Mouse (Mus musculus): ENCODE measurements around the gene Pde6b. TPM values are rescaled to one million over a fixed set of nuclear protein-coding genes. Genes with fewer than 3 reads are reported as not detected.

Gene Pde6b
- total and polyA plus RNA-seq, 2 experiments = not detected

DNA sequence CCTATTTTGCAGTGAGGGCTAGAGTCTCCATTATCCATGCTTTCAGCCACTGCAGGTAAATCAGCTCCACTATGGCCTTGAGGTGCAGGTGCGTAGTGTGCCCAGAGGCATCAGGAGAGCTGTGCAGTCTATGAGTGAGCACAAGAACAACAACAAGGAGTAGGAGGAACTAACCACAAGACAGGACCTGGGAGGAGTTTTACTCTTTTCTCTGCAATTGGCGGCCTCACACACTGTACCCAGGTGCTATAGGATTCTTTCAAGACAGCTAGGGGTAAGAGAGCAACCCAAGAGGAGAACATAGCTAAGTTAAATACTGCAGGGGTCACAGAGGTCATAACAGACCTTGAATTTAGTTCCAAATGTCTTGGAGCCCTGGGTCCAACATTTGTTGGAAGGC lies 70.5 kb downstream of the Pde6b start:
- H3K79me2 ChIP-seq (ENCODE audit: control insufficient read depth, insufficient read depth, low read length) = peaks cover 23% of the 10 kb centered on the region; the same call in 1 of the 2 replicates
- H3K27me3 ChIP-seq (ENCODE audit: control insufficient read depth, insufficient read depth, low read length) = no peaks in the 10 kb centered on the region
- peaks cover 16% of the 10 kb centered on the region for H3K4me1 ChIP-seq (ENCODE audit: control insufficient read depth, insufficient read depth, low read length)
- H3K36me3 ChIP-seq (ENCODE audit: control insufficient read depth, insufficient read depth, low read length) = no peaks in the 10 kb centered on the region
- 96% methylated on average over 2 of the region's 2 CpGs for WGBS
- no peak overlapping the region for H3K27ac ChIP-seq (replicated peaks; ENCODE audit: insufficient read depth, low read depth, low read length)
- no peak overlapping the region for H3K9ac ChIP-seq (ENCODE audit: low read depth, low read length)
- no peak overlapping the region for H3K4me3 ChIP-seq (ENCODE audit: insufficient read depth, low read depth, low read length)
- TF ChIP-seq CTCF (IDR thresholded peaks at IDR 0.05; ENCODE audit: low read depth, low read length) (no peak), POLR2A (IDR thresholded peaks at IDR 0.05; ENCODE audit: extremely low read depth, insufficient read depth, low read length) (no peak)
- no peak for DNase-seq (ENCODE audit: extremely low read depth, low read depth, low spot score)

DNA sequence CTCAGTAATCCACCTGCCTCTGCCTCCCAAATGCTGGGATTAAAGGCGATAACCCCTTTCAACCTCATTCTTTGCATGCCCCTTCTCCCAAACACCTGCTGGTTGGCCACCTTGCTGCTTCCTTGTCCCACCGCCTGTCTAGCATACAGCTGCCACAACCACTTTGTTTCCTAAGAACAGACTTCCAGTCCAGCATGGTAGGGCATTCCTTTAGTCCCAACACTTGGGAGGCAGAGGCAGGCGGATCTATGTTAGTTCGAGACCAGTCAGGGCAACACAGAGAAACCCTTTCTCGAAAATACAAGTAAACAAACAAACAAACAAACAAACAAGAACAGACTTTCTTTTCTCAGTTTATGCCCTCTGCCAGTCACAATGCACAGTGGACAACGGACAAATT lies 72.3 kb downstream of the Pde6b start:
- Histone ChIP-seq H3K36me3 (ENCODE audit: control insufficient read depth, insufficient read depth, low read length) (no peaks in the 10 kb centered on the region), H3K27me3 (ENCODE audit: control insufficient read depth, insufficient read depth, low read length) (no peaks in the 10 kb centered on the region), H3K79me2 (ENCODE audit: control insufficient read depth, insufficient read depth, low read length) (peaks cover 24% of the 10 kb centered on the region; the same call in 1 of the 2 replicates), H3K4me3 (ENCODE audit: insufficient read depth, low read depth, low read length) (peak overlapping the region; percentile 99), H3K4me1 (ENCODE audit: control insufficient read depth, insufficient read depth, low read length) (peaks cover 17% of the 10 kb centered on the region), H3K9ac (ENCODE audit: low read depth, low read length) (peak overlapping the region; percentile 44), H3K27ac (replicated peaks; ENCODE audit: insufficient read depth, low read depth, low read length) (no peak overlapping the region)
- no peak for TF ChIP-seq POLR2A (IDR thresholded peaks at IDR 0.05; ENCODE audit: extremely low read depth, insufficient read depth, low read length)
- no peak for TF ChIP-seq CTCF (IDR thresholded peaks at IDR 0.05; ENCODE audit: low read depth, low read length)
- 54% methylated on average over 6 of the region's 6 CpGs for WGBS
- no peak for DNase-seq (ENCODE audit: extremely low read depth, low read depth, low spot score)

DNA sequence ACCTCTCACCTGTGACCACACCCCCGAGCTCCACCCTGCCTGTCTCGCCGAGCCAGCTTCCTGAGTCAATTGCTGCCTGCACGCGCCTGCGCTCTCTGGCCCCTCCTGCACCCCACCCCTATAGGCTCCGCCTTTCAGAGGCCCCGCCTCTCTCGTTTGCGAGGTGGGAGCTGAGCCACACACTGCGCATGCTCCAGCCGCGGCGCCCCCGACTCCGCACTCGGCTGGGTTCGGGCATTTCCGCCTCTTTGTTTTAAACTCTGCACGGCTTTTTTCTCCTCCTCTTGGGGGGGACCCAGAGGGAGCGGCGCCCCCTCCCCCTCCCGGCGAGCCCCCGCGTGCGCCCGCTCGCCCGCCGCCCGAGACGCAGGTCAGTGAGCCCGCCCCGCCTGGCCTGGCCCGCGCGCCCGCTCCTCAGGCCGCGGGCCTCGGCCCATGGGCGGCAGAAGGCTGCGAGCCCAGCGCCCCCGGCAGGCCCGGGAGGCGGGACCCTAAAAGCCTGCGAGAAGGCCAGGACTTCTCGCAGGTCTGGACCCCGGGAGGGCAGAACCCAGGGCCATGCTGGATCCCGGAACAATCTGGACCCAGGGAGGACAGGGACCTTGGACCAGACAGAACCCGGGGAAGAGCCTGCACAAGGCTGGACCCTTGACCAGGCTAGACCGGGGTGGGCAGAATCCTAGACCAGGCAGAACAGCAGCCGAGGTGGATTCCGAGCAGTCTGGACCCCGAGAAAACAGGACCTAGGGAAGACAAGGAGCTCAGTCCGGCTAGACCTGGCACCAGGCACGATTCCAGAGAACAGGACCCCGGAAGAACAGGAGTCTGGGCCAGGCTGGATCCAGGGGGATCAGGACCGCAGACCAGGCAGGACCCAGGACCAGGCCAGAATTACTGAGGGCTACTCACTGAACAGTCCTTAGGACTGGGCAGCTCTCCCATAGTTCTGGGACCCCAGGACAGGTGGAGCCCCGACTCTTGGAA lies 73.2 kb downstream of the Pde6b start, which contains the start of gene Pcgf3:
TSS of gene Pcgf3 (plus strand) at position 151 of the 984 bp plus-strand sequence.
- H3K27ac ChIP-seq (replicated peaks; ENCODE audit: insufficient read depth, low read depth, low read length) = peak within 1 kb of the TSS; percentile 80
- DNase-seq (ENCODE audit: extremely low read depth, low read depth, low spot score) = peak; percentile 87
- H3K4me1 ChIP-seq (ENCODE audit: control insufficient read depth, insufficient read depth, low read length) = peaks cover 17% of the 10 kb centered on the region
- no peaks in the 10 kb centered on the region for H3K27me3 ChIP-seq (ENCODE audit: control insufficient read depth, insufficient read depth, low read length)
- TF ChIP-seq POLR2A (IDR thresholded peaks at IDR 0.05; ENCODE audit: extremely low read depth, insufficient read depth, low read length) (peak; percentile 73), CTCF (IDR thresholded peaks at IDR 0.05; ENCODE audit: low read depth, low read length) (no peak)
- peak within 1 kb of the TSS; percentile 92 for H3K9ac ChIP-seq (ENCODE audit: low read depth, low read length)
- no peaks in the 10 kb centered on the region for H3K36me3 ChIP-seq (ENCODE audit: control insufficient read depth, insufficient read depth, low read length)
- peaks cover 31% of the 10 kb centered on the region for H3K79me2 ChIP-seq (ENCODE audit: control insufficient read depth, insufficient read depth, low read length)
- peak within 1 kb of the TSS; percentile 99 for H3K4me3 ChIP-seq (ENCODE audit: insufficient read depth, low read depth, low read length)
- WGBS = under 1% methylated on average over 57 of the region's 62 CpGs

DNA sequence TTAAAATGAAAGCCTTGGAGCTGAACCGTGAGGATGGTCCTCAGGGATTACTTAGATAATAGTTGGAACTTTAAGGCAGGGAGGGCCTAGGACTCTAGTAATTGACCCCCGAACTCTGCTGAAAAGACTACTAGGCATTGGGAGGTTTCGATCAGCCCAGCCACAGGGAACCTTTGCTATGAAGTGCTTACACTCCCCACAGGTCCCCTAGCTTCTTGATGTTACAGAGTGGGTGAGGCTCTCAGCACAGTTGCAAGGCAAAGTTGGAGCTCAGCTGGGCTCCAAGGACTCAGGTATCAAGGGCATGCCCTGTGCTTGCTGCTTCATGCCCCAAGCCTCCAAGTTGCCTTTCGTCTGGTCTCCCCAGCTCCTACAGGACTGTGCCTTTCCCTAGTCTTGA lies 74.3 kb downstream of the Pde6b start:
- Histone ChIP-seq H3K4me1 (ENCODE audit: control insufficient read depth, insufficient read depth, low read length) (peaks cover 17% of the 10 kb centered on the region), H3K27me3 (ENCODE audit: control insufficient read depth, insufficient read depth, low read length) (no peaks in the 10 kb centered on the region), H3K27ac (replicated peaks; ENCODE audit: insufficient read depth, low read depth, low read length) (peak overlapping the region; percentile 80), H3K36me3 (ENCODE audit: control insufficient read depth, insufficient read depth, low read length) (no peaks in the 10 kb centered on the region), H3K4me3 (ENCODE audit: insufficient read depth, low read depth, low read length) (peak overlapping the region; percentile 99), H3K9ac (ENCODE audit: low read depth, low read length) (peak overlapping the region; percentile 92), H3K79me2 (ENCODE audit: control insufficient read depth, insufficient read depth, low read length) (peaks cover 41% of the 10 kb centered on the region)
- 26% methylated on average over 4 of the region's 4 CpGs for WGBS
- no peak for TF ChIP-seq CTCF (IDR thresholded peaks at IDR 0.05; ENCODE audit: low read depth, low read length)
- TF ChIP-seq POLR2A (IDR thresholded peaks at IDR 0.05; ENCODE audit: extremely low read depth, insufficient read depth, low read length) = no peak
- no peak for DNase-seq (ENCODE audit: extremely low read depth, low read depth, low spot score)

DNA sequence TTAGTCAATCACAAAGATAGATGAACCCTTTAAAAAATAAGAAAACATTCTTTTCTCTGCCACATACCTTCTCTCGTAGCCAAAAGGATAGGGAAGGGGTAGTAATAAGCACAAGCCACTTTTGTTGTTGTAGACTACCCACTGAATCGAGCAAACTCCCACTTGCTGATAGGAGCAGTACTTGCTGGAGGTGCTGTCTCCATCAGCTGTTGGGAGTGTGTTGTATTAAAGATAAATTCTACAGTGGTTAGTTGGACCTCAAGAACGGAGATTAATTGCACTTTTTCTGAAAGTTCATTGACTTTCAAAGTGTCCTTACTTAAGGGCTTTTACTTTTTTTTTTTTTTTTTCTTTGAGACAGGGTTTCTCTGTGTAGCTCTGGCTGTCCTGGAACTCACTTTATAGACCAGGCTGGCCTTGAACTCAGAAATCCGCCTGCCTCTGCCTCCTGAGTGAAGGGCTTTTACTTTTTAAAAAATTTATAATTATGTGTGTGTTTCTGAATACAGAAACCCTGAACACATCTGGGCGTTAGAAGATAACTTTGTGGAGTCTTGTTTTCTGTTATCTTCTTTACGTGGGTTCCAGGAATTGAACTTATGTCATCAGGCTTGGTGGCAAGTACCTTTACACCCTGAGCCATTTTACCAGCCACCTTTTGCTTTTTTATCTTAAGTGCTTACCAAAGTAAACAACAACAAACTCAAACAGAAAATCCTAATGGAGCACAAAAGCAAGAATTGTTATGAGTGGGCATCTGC lies 77.1 kb downstream of the Pde6b start:
- Histone ChIP-seq H3K27me3 (ENCODE audit: control insufficient read depth, insufficient read depth, low read length) (no peaks in the 10 kb centered on the region), H3K9ac (ENCODE audit: low read depth, low read length) (no peak overlapping the region), H3K27ac (replicated peaks; ENCODE audit: insufficient read depth, low read depth, low read length) (no peak overlapping the region), H3K4me3 (ENCODE audit: insufficient read depth, low read depth, low read length) (no peak overlapping the region), H3K4me1 (ENCODE audit: control insufficient read depth, insufficient read depth, low read length) (peaks cover 20% of the 10 kb centered on the region), H3K79me2 (ENCODE audit: control insufficient read depth, insufficient read depth, low read length) (peaks cover 62% of the 10 kb centered on the region), H3K36me3 (ENCODE audit: control insufficient read depth, insufficient read depth, low read length) (no peaks in the 10 kb centered on the region)
- TF ChIP-seq CTCF (IDR thresholded peaks at IDR 0.05; ENCODE audit: low read depth, low read length) = no peak
- no peak for TF ChIP-seq POLR2A (IDR thresholded peaks at IDR 0.05; ENCODE audit: extremely low read depth, insufficient read depth, low read length)
- DNase-seq (ENCODE audit: extremely low read depth, low read depth, low spot score) = no peak
- 83% methylated on average over 6 of the region's 6 CpGs for WGBS
